Mouse (Mus musculus) NIH3T3 (cell line): ENCODE measurements around the gene Kcnmb2.

ENCODE experiments used
- DNase-seq: peaks from one replicate; pipeline ENCODE4 v3.0.0-alpha.2; 2012; ENCODE audit warnings: low read depth

The Kcnmb2 gene

DNA sequence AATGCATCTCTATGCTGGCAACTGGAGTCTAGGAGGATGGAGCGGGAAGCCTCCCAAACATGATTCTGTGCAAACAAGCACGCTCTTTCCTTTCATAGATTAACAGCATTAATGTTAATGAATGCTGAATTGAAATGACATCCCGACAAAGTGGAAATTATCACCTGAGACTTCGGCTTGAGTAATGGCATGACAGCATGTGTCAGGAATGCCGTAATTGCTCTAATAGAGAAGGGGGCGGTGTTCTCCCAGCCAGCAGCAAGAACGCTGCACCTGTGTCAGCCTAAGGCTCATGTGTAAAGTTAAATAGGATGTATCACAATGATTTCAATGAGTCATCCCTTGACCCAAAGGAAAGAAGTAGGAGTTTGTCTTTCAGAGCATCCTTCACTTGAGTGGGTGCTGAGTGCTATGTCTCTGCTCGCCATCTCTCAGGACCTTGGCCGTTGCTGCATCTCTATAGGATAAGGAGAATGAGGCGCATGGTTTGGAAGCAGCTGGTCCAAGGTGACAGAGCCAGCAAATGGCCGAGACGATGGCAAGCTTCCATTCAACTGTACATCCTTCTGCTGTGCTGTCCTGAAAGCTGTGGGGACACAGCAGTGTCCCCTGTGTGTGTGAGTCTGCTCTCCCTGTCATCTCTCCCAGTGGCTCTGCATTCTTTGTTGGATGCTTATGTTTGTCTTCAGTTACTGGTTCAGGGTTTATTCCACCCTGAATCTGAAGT is 110.1 kb downstream of the Kcnmb2 start:
- DNase-seq, result no peak

DNA sequence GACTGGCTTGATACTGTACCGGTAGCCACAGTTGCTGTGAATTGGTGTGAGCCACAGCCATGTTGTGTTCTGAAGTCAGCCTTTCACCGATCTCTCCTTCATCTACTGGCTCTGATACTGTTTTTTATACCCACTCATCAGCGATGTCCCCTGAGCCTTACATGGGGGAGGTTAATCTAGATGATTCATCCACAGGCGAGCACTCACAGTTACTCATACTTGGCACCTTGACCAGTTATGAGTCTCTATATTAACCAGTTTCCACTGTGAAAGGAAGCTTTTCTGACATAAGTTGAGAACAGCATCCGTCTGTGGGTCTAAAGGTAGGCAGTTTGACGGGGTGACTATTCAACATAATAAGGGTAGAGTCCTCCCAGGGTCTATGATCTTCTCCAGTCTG is 118.7 kb downstream of the Kcnmb2 start:
- DNase-seq, result peak; percentile 65

DNA sequence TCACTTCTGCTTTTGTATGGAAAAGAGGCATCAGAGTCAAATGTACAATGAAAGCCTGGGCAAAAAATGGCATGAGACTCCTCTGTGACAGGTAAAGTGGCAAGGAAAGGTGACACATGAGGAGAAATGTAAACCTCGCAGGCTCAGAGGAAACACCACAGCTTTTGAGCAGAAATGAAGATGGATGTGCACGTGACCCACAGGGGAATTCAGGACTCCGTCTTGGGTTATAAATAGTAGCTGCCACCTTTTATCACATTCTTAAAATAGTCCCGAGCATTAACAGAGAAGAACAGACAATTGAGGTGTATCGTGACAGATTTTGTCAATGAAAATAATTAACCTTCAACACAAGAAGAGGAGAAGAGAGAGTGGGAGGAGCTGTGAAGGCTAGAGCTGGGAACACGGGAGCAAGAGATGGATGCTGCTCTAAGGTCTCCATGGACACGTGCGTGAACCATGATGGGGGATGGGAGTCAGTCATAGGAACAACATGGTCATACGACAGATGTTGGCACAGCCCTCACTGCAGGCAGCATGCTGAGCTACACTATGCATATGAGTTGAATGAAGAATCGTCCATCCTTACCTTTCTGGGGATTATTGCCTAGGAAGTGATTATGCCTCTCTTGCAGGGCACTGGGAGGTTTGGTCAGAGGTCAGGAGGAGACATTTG is 127.2 kb downstream of the Kcnmb2 start:
- no peak for DNase-seq

DNA sequence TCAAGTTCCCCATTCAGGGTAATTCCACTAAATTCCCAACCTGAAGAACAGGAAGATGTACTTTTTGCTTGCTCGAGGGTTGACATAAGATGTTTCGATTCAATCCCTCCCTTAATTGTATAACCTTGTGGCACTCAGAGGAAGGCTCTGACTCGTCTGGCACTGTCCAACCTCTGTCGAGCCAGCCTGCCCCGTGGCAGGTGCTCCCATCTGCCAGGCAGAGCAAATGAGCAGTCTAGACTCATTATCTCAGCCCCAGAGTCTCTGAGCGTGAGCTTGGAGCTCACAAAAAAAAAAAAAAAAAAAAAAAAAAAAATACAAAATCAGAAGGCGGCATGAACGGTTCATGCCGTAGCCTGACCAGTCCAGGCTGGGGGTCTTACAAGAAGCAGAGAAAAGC is 130.1 kb downstream of the Kcnmb2 start:
- no peak for DNase-seq

DNA sequence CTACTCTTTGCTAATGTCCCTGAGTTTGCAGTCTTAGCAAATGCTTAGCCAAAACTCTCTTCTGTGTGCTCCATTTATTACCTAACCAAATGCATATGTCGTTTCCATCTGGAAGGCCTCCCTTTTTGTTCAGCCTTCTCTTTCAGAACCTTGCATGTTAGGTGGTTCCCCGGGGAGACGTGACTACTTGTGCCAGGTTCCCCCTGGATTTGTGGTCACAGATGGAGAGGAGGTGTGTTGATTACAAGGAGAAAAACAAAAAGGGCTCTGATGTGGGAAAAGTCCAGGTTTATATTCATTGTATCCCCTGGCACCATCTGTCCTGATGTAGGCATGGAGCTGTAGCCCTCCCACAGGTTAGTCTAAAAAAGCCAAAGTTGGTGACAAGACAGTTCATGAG is 141.5 kb downstream of the Kcnmb2 start:
- DNase-seq, result no peak

DNA sequence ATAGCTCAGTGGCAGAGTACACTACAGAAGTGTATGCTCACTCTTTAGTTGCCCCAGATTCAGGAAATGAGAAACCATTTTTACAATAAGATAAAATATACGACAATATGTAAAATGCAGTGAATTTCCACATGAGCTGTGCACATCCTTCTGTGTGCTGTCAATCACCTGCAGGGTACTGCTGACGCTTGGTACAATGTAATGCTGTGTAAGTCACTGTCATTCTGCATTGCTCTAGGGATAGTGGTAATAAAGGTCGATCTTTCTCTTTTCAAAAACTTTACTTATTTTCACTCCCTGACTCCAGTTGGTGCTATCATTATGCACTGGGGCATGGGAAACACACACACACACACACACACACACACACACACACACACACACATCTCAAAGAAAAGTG is 146.5 kb downstream of the Kcnmb2 start:
- DNase-seq, result no peak

DNA sequence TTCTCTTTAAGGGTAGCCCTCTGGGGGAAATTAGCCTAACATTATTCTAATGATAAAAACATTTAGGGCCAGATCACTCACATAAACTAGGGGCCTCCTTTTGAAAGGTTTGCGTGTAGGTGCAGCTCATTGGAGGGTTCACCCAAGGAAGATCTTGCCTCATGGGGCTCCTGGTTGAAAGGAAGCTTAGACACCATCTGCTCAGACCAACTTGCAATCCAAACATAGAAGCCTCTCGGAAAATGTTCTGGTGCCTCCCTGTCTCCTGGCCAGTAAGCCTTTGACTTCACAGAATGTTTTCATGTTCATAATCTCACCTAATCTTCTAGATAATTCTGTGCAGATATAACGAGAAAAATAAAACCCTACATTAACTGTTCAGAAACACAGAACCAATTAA is 150.3 kb downstream of the Kcnmb2 start:
- DNase-seq, result no peak

DNA sequence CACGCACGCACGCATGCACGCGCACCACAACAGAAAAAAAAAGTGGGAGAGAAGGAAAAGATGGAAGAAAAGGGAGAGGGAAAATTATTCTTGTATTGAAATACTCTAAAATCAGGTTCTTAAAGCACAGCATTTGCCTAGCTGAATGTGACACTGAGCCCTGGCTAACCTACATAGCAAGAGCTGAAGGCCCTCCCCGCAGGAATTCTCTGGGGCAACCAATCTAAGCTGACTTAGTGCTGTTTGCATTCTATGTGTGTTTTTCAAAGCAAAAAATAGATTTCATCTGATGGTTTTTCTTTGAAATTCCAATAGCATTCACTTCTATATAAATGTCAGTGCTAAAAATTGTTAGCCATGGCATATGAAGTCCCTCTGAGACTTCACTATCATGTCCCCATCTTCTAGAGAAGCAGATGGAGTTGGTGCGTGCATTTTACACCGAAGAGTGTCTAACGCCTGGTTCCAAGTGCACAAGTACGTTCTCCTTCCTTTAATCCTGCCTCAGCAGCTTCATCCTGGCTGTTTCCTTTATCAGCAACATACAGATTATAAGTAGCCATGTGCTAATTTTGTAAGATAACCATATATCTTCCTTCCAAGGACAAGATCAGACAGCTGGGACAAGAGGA is 151.4 kb downstream of the Kcnmb2 start:
- no peak for DNase-seq

DNA sequence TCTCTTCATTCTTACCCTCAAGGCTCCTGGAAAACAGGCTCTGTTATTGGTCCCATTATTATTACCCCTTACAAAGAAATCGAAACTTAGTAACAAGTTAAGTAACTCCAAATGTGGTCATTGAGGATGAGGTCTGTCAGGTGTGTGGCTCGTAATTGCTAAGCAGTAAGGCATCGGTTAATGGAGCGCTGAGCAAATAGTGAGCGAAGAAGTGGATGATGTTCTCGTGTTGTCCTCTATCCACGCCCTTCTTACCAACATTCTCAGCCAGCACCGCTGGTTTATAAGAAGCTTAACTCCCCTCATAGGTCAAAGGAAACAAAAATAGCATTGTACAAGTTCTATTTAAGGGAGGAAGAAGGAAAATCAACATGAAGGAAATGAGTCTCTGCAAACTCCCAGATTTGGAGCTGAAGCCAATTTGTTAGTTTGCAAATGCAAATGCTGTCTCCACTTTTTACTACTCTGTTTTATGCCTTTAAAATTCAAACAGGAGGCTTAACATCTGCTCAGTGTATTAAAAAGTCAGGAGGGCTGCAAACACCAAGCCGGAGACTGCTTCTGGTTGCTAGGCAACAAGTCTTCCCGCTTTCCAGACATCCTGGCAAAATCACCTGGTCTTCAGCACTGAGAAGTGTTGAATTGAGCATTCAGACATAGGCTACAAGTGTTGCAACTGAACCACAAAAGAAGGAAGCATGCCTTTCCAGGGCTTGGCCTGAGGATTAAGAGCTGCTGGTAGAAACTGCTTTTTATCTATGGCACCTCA is 157.8 kb downstream of the Kcnmb2 start:
- no peak for DNase-seq

DNA sequence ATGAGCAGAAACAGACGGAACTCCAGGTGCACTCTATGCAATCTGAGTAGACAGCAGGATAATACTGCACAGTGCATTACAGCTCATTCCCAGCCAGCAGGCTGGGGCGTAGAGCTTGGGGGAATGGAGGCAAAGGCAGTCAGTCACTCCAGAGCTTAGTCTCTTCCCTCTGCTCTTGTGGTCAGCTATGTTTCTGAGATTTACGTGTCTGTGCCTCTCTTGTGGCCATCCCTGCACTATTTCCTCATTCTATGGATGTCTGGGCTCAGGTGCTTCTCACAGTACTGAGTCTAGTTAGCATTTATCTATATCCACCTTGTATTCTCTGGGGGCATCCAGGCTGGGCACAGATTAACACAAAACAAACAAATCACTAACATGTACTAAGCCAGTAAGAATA is 160.4 kb downstream of the Kcnmb2 start:
- DNase-seq, result no peak

DNA sequence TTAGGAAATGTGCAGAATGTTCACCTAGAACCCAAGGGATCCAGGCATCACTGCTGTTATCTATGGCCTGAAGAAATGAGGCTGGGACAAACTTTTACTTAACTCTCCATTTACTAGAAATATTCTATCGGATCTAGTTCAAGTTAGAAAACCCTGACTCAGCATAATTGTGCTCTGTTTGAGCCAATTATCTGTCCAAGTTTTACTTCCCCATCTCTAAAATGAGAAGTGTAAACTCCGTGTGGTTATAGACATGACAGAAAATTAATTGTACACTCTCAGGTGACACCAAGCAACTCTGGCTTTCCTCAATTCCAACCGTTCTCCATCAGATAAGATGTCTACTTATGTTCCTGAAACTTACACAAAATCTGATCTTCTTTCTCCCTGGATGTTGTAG is 161.0 kb downstream of the Kcnmb2 start:
- no peak for DNase-seq

DNA sequence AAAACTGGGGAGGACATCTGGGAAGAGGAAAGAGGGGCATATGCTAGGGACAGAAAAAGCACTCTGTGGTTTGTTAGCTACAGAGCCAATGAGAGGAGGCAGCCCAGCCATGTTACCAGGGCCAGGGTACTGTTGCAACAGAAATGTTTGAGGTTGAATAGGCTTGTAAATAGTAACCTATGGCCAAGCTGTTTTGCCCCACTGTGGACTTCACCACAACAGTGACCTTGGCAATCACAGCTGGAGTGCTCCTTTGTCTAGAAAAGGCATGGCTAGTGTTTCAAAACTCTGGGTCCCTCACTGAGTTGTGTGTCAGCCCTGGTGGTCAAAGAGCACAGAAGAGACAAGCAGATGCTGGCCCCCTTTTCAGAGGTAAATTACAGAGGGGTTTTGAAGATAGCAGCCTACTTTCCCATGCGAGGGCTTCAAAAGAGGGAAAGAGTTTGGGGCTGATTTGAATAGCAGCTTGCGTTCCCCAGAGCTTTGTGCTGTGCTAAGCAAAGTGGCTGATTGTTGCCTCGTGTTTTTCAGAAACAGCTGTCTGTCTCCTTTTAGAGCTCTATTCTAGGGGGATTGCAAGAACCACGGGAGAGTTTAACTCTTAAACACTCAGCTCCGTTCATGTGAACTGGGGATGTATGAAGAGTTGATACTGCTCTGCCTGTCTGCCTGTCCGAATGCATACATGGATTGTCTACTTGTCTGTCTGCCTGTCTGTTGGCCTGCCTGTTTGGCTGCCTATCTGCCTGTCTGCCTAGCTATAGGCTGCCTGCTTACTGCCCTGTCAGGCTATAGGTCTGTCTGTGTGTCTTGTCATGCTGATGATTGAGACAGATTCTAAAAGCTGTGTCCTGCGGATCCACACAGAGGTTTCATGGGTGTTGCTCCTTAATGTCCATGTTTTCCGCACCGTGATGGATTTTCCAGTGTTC is 165.0 kb downstream of the Kcnmb2 start:
- DNase-seq, result no peak

DNA sequence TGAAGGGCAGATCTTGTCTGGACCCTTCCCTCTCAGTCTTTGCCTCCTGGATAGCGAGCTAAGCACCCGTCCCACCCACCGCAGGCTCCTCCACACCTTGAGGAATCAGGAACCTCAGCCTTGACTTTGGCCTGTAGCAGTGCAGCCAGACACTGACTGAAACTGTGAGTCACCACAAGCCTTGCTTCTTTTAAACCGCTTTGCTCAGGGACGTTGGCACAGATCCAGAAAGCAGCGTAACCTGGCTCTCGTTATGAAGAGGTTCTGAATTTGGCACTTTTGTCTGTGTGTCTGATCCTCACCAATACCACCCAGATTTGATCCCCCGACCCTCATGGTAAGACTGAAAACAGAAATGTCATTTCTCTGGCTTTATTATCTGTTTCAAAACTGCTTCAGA is 171.6 kb downstream of the Kcnmb2 start:
- DNase-seq, result peak; percentile 7

DNA sequence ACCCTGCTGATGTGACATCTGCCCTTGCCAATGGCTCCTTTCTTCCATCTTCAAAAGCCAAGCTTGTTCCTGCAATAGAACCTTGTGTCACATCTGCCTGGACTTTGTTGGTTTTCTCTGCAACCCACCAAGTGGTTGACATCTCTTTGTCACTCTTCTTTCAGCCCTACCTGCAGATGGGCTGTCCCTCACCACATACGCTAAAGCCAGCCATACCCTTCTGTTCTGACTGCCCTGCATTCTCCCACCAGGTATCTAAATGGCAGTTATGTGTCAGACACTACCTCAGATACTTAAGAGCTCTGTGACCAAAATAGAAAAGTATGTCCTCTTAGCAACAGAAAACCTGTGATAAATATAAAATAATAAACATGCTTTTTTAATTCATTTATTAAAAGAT is 186.5 kb downstream of the Kcnmb2 start:
- DNase-seq, result no peak

DNA sequence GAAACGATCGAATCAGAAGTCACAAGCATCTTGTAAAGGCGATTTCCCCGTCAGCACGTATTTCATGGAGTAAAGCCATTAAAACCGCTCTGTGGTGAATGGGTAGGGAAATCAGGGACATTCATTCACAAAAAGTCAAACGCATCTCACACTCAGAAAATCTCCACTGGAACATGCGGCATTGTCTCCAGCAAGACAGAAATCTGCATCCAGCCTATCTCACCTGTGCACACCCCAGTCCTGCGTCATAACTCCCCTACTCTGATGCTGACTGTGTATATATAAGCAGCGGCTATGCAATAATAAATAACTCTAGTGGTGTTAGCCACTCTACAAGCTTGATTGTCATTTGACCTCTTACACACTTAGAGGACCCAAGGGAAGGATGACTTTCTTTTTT is 199.1 kb downstream of the Kcnmb2 start:
- DNase-seq, result no peak

DNA sequence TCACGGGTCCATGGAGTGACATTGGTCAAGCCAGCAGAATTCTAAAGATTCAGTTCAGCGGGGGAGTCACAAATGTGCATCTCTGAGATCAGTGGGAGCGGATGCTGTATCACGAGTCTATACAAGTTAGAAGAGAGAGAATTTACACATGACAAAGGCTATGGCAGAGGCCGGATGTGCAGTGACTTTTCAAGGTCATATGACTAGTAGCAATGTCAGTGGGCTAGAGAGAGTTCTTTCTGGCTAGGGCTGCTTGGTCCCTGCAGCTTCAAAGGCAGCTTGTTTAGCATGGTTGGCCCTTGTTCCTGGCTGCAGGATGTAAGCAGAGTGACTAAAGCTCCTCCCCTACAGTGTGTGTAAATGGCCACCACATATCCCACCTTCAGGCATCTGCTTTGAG is 217.5 kb downstream of the Kcnmb2 start:
- DNase-seq, result no peak

DNA sequence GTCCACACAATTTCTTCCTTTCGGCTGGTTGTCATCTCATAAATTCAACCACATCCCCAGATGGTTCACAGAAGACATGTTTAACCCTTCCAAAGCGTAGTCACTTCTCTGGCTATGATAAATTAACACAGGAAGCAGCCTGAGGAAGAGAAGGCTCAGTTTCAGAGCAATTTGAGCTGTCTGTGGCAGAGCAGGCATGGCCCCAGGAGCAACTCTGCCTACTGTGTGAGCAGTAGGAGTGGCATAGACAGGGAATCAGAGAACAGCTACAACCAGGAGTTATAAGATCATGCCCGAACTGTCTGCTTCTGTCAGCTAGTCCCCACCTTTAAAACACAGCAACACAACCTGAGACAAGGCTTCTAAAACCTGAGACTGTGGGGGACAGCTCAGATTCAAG is 219.4 kb downstream of the Kcnmb2 start:
- no peak for DNase-seq

DNA sequence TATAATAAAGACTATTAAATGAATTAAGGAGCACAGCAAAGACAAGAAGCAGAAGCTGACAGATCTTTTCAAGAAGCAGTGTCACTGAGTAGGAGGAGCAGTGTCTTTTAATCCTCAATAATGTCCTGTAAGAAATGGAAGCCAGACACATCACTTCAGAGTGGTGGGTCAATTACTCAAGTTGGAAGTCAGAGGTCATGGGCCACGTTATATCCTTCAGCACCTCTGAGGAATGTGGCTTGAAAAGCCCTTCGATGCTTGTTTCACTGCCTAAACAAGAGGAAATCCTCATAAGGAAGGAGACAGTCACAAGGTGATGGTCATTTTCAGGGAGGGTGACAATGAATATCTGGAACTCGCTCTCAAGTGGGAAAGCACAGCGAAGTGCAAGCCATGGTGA is 223.1 kb downstream of the Kcnmb2 start:
- no peak for DNase-seq

DNA sequence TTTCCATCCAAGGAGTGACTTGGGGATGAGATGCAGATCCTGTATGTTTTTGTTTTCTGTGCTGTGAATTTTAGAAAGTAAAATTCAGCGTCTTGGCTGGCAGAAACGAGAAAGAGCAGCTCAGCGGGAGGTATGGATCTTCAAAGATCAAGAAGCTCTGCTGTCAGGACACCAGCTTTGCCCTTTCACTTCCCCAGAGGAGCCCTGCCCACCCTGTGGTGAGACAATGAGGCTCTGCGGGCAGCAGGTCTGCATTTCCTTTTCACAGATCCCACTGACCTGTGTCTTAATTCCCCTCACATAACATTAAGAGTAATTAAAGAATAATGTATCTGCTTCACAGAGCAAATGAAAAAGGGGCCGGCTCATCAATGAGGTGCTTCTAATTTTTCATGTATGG is 226.1 kb downstream of the Kcnmb2 start:
- DNase-seq, result no peak

DNA sequence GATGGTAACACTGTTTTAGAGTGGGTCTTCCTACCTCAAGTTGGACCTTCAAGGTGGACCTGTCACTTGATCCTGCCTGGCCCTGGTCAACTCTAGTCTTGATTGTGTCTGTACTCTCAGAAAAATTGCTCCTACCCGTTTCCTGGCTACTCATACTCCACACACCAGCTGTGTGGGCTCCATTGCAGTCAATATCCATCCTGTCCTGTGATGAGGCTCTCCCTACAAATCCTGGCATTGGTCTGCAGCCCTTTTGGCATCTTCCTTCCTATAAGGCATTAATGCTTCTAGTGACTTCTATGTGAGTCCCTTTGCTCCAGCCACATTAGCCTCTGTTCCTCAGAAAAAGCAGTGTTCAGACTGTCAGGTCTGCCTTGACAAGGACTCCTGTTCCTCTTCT is 228.4 kb downstream of the Kcnmb2 start:
- no peak for DNase-seq

DNA sequence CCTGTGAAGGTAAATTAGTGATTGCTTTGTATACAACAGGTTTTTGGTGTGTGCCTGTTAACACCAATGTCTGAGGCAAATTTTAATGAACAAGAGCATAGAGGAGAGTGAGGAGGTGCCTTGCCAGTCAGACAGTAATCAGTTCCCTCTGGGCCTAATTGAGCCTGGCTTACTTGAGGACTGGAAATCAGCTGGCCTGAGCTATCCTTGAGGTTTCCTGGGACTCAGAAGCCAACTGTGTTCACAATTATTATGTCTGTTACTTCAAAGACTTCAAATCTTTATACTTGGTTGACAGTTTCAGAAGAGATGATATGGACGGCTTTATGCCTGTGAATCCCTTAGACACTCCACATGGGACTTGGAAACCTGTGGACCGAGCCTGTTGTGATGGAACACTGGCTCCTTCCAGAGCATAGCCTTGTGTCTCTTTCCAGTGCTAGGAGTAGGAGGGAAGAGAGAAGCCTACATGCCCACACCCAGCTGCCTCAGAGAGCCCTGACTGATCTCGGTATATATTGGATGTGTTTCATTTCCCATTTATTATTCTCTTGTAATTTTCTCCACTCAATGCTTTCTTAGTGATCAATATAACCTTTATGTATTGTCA is 230.2 kb downstream of the Kcnmb2 start:
- DNase-seq, result no peak
